Mouse (Mus musculus) liver, embryonic 14.5 days (tissue): Measurements from ENCODE around the gene Mical2. TPM values are rescaled to one million over a fixed set of nuclear protein-coding genes. Genes with fewer than 3 reads are reported as not detected.

Experiments
- ATAC-seq: fragments of 200-750 bp; cut with Nextera tagmentation; 2 replicates; pipeline ENCODE4 v1.8.0; 2017; ENCODE audit warnings: moderate number of reproducible peaks, mild to moderate bottlenecking, moderate library complexity; ENCODE audit not compliant: insufficient read depth
- DNase-seq, 3 experiments: peaks; one replicate each; pipeline ENCODE4 v3.0.0-alpha.2; 2012 to 2013; ENCODE audit warnings: low read depth in 3 of 3, low spot score in 3 of 3
- H3K27ac ChIP-seq: fragments of 300-500 bp; sonication (generic); 2 replicates; pipeline ENCODE4 v1.5.1; 2014; ENCODE audit warnings: moderate library complexity, mild to moderate bottlenecking, control low read depth, inconsistent platforms
- H3K27me3 ChIP-seq: fragments of 300-500 bp; sonication (generic); 2 replicates; pipeline ENCODE4 v1.6.1; 2014; ENCODE audit warnings: mild to moderate bottlenecking, low read length, moderate library complexity; ENCODE audit not compliant: control insufficient read depth, insufficient read depth
- H3K36me3 ChIP-seq: fragments of 300-500 bp; sonication (generic); replicated peaks from 2 replicates; pipeline ENCODE4 v1.6.1; 2014; ENCODE audit warnings: low read depth; ENCODE audit not compliant: control insufficient read depth, insufficient read depth
- H3K4me1 ChIP-seq, 2 experiments: fragments of 200-500 bp in 1 of 2; fragments of 300-500 bp in 1 of 2; sonication (generic) in 1 of 2; replicated peaks; 2 replicates each; pipeline ENCODE4 v1.6.1; 2012 to 2014; ENCODE audit warnings: antibody characterized with exemption in 1 of 2, inconsistent platforms in 1 of 2, low read length in 1 of 2; ENCODE audit not compliant: control insufficient read depth in 2 of 2, insufficient read depth in 2 of 2
- H3K4me2 ChIP-seq: fragments of 300-500 bp; sonication (generic); 2 replicates; pipeline ENCODE4 v1.6.1; 2014; ENCODE audit warnings: low read depth, mild to moderate bottlenecking, control low read depth, moderate library complexity
- H3K4me3 ChIP-seq, 2 experiments: fragments of 200-500 bp in 1 of 2; fragments of 300-500 bp in 1 of 2; sonication (generic) in 1 of 2; 2 replicates each; pipeline ENCODE4 v1.5.1; 2012 to 2014; ENCODE audit warnings: low read depth in 2 of 2, low read length in 2 of 2, mild to moderate bottlenecking in 2 of 2, control low read depth in 1 of 2, inconsistent platforms in 1 of 2, moderate library complexity in 1 of 2; ENCODE audit not compliant: insufficient read depth in 1 of 2
- H3K9ac ChIP-seq: fragments of 300-500 bp; sonication (generic); replicated peaks from 2 replicates; pipeline ENCODE4 v1.6.1; 2014; ENCODE audit warnings: mild to moderate bottlenecking, control low read depth, moderate library complexity
- H3K9me3 ChIP-seq: fragments of 300-500 bp; sonication (generic); 2 replicates; pipeline ENCODE4 v1.6.1; 2016; ENCODE audit warnings: low read length, mixed read lengths; ENCODE audit not compliant: control insufficient read depth
- CTCF ChIP-seq: IDR thresholded peaks from 2 replicates; pipeline ENCODE4 v1.5.1; 2016; ENCODE audit warnings: antibody characterized with exemption, low read depth, control low read depth
- EP300 ChIP-seq: IDR thresholded peaks from 2 replicates; pipeline ENCODE4 v1.6.1; 2016; ENCODE audit warnings: antibody characterized with exemption, low read depth
- WGBS: fragments of 180-500 bp; shearing (Covaris S2); extraction: QIAGEN DNeasy Blood & Tissue Kit; methylation state at CpG from one replicate; pipeline ENCODE4 v1.1.7; 2014; ENCODE audit not compliant: insufficient replicate concordance; 5-methylcytosine and 5-hydroxymethylcytosine counted together
- polyA plus RNA-seq, 2 experiments: library from polyadenylated mRNA; depleted of rRNA in 1 of 2; stranded (reverse) in 1 of 2; unstranded in 1 of 2; fragments of >200 nt; fragmentation: Nextera tagmentation in 1 of 2; extraction: Ambion mirVana in 1 of 2; gene quantifications; 2 replicates each; pipeline versions ENCODE4 v1.2.1 to v1.2.3; 2012 to 2014

Mical2 gene
- polyA plus RNA-seq, 2 experiments, result 1.2 to 1.4 TPM

- ATAC-seq (no peak), DNase-seq (no peak)
- no peak overlapping the region for H3K9ac ChIP-seq
- no peak overlapping the region for H3K4me2 ChIP-seq
- no peak overlapping the region for H3K4me3 ChIP-seq
- H3K9me3 ChIP-seq, result no peaks in the 10 kb centered on the region
- TF ChIP-seq EP300 (no peak), CTCF (no peak)
- H3K36me3 ChIP-seq, result no peaks in the 10 kb centered on the region
- no peaks in the 10 kb centered on the region for H3K4me1 ChIP-seq
- no peak overlapping the region for H3K27ac ChIP-seq
- no peaks in the 10 kb centered on the region for H3K27me3 ChIP-seq
- 67% methylated on average over 7 of the region's 7 CpGs for WGBS
Measured at GRCm38 (mm10) chr7:112333404-112333803, 107.7 kb downstream of the Mical2 start.

- H3K36me3 ChIP-seq, result no peaks in the 10 kb centered on the region
- H3K9me3 ChIP-seq, result no peaks in the 10 kb centered on the region
- no peaks in the 10 kb centered on the region for H3K27me3 ChIP-seq
- no peak overlapping the region for H3K4me3 ChIP-seq
- H3K9ac ChIP-seq, result no peak overlapping the region
- TF ChIP-seq EP300 (no peak), CTCF (no peak)
- no peak for ATAC-seq
- H3K4me1 ChIP-seq, result no peaks in the 10 kb centered on the region
- WGBS, result 58% methylated on average over 6 of the region's 6 CpGs
- H3K4me2 ChIP-seq, result no peak overlapping the region
- no peak for DNase-seq
- H3K27ac ChIP-seq, result no peak overlapping the region
Measured at GRCm38 (mm10) chr7:112336213-112336631, 110.6 kb downstream of the Mical2 start.

GRCm38 (mm10) chr7:112336769-112337168 is 111.1 kb downstream of the Mical2 start:
- TF ChIP-seq EP300 (no peak), CTCF (no peak)
- WGBS, result 67% methylated on average over 15 of the region's 15 CpGs
- Histone ChIP-seq H3K4me1 (no peaks in the 10 kb centered on the region), H3K27ac (no peak overlapping the region), H3K9ac (no peak overlapping the region), H3K4me2 (no peak overlapping the region), H3K36me3 (no peaks in the 10 kb centered on the region), H3K4me3 (no peak overlapping the region), H3K27me3 (no peaks in the 10 kb centered on the region), H3K9me3 (no peaks in the 10 kb centered on the region)
- no peak for ATAC-seq
- no peak for DNase-seq

GRCm38 (mm10) chr7:112337736-112338135 is 112.1 kb downstream of the Mical2 start:
- H3K27me3 ChIP-seq, result no peaks in the 10 kb centered on the region
- no peaks in the 10 kb centered on the region for H3K9me3 ChIP-seq
- H3K4me3 ChIP-seq, result no peak overlapping the region
- WGBS, result 63% methylated on average over 5 of the region's 5 CpGs
- no peaks in the 10 kb centered on the region for H3K4me1 ChIP-seq
- no peak for ATAC-seq
- no peak overlapping the region for H3K27ac ChIP-seq
- no peak for DNase-seq
- H3K9ac ChIP-seq, result no peak overlapping the region
- TF ChIP-seq EP300, result no peak
- no peak for TF ChIP-seq CTCF
- no peaks in the 10 kb centered on the region for H3K36me3 ChIP-seq
- no peak overlapping the region for H3K4me2 ChIP-seq

- Histone ChIP-seq H3K36me3 (no peaks in the 10 kb centered on the region), H3K4me2 (no peak overlapping the region), H3K9ac (no peak overlapping the region), H3K27ac (no peak overlapping the region), H3K9me3 (no peaks in the 10 kb centered on the region), H3K4me1 (no peaks in the 10 kb centered on the region), H3K4me3 (no peak overlapping the region), H3K27me3 (no peaks in the 10 kb centered on the region)
- ATAC-seq (no peak), DNase-seq (no peak)
- 33% methylated on average over 3 of the region's 3 CpGs for WGBS
- TF ChIP-seq CTCF, result no peak
- TF ChIP-seq EP300, result no peak
Measured at GRCm38 (mm10) chr7:112341052-112341451, 115.4 kb downstream of the Mical2 start.

GRCm38 (mm10) chr7:112345687-112346086 is 120.0 kb downstream of the Mical2 start:
- H3K9ac ChIP-seq, result no peak overlapping the region
- no peaks in the 10 kb centered on the region for H3K36me3 ChIP-seq
- TF ChIP-seq CTCF (no peak), EP300 (no peak)

More at GRCm38 (mm10) chr7:112345687-112346086, 120.0 kb downstream of the Mical2 start:
- ATAC-seq, result no peak
- Histone ChIP-seq H3K9me3 (no peaks in the 10 kb centered on the region), H3K27me3 (no peaks in the 10 kb centered on the region), H3K4me3 (no peak overlapping the region), H3K27ac (no peak overlapping the region), H3K4me2 (no peak overlapping the region), H3K4me1 (no peaks in the 10 kb centered on the region)
- no peak for DNase-seq
- 64% methylated on average over 1 of the region's 1 CpGs for WGBS
